Mouse (Mus musculus) thymus, postnatal 0 days (tissue): ENCODE results near the gene Fkbp5. TPM values are rescaled to one million over a fixed set of nuclear protein-coding genes. Genes with fewer than 3 reads are reported as not detected.
"Not testable (repeated sequence)": the region's sequence is repeated elsewhere in the genome, so short reads cannot be mapped to it uniquely, and the experiment has no call there.

Source experiments
- DNase-seq: peaks from one replicate; pipeline ENCODE4 v3.0.0-alpha.2; 2015; ENCODE audit warnings: low spot score
- polyA plus RNA-seq: library from polyadenylated mRNA; unstranded; fragments of >200 nt; fragmentation: Nextera tagmentation; extraction: Ambion mirVana; gene quantifications from 2 replicates; pipeline ENCODE4 v1.2.1, GENCODE M21; 2015

The Fkbp5 gene
- polyA plus RNA-seq = 121 and 124 TPM in 2 replicates

DNA sequence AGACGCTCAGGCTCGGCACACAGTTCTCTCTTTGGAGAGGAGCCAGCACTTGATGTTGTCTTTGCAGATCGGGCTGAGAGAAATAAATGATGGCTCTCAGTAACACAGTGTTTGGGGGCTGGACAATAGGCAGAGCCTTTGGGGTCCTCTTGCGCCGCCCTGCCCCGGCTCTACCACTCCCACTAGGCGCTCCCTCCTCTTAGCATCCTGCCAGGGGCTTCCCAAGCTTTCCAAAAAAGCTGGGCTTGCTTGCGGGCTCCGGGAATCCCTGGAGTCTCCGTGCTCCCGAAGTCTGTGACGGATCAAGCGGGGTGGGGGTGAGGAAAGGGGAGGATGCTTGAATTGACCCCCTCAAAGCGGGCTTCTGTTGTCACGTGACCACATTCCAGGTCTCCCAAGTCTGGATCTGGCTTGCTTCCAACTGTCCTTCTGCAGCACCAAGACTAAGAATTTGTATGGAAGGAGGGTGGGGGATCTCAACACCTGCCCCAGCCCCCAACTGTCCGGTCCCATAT, at the start of gene Fkbp5:
TSS of gene Fkbp5 (minus strand) at position 87 of the 515 bp plus-strand sequence.
- no peak for DNase-seq

DNA sequence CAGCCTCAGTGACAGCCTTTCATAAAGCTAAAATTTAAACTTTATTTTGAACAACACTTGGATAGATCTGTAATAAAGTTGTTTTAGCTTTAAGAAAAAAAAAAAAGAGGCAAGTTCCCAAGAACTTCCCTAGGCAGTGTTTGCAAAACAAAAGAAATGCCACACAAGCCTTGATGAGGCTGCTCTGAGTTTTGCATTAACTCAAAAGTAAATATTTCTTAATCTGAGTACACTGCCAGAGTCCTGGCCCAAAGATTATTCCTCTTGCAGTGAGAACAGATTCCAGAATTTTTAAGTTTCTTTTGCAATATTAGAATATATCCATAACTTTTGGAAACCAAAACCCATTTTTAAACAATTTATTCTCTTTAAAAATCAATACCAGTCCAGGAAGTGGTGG, 47.9 kb upstream of the Fkbp5 start:
- no peak for DNase-seq

DNA sequence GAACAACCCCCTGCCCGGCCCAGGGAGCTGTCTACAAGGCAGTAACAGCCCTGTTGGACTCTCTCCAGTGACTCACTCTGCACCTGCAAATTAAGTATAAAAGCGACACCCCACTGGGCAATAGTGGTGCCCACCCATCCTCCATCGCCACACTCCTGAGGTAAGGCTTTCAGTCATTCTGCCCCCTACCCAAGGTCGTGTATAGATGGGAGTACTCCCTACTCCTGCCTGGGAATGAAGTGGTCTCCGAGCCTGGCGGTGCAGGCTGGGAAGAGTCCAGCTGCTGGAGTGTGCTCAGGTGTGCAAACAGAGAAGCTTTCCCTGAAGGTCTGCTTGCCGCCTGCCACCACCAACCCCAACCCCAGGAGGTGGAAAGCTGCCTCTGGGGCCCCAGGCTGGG, 44.3 kb upstream of the Fkbp5 start:
- no peak for DNase-seq

DNA sequence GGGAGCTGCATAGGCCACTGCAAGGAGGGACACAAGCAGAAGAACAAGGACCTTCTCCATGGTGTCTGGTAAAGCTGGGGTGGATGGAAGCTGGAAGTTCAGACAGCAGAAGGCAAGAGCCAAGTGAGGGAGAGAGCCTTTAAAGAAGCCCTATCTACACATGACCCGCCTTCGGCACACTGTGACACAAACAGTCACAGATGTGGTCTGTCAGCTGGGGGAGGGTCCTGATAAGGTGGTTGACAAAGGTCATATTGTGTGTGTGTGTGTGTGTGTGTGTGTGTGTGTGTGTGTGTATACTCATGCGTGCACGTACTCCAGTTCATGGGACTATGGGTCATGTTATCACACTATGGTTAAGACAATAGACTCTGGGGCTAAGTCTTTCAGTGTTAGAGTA, 43.3 kb upstream of the Fkbp5 start, which contains the start of gene Clps:
TSS of gene Clps (minus strand) at position 169 of the 400 bp plus-strand sequence.
- no peak for DNase-seq

DNA sequence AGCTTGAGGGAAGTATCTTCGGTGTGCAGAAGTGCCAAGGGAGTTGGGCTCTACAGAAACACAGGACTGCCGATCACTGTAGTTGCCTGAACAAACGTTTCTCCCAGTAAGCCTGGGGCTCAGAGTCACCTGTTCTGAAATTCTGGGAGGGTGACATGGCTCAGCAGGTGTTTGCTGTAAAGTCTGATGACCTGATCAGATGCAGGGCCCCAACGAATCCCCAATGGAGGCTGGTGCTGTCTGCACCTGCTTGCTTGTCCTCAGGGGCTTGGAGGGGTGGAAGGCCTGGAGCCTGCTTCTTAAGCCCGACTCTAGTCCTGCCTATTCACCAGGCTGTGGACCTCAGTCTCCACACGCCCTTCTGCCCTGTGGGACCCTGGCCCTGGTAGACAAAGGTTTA, 40.4 kb upstream of the Fkbp5 start:
- no peak for DNase-seq

DNA sequence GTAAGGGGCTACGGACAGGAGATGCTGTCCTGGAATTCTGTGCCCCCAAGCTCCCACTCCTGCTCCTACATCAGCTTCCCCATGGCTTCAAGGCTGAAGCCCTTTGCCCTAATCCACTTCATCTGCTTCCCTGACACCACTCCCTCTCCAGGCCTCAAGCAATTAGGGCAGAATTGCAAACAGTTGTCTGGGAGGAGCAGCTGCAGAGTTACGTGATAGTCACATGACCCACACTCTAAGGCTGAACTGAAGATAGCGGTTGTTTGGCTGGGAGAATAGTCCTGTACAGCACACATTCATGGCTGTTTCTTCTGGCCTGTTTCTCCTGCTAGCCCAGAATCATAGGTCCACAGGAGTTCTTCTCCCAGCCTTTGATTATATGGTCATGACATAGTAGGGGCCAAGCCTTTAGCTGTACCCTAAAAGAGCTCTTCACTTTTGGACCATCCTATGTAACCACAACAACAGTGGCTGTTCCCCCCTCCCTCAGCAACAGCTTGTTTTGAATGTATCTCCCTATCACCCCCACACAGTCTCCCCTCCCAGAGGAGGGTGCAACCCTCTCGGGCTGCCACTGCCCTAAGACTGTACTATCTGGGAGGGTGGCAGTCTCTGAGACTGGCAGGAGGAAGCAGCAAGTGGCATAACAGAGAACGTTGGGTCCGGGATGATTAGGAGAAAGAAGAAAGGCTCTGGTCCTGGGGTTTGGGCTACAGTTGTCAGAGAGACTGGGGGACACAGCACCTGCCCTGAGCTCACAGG, 39.5 kb upstream of the Fkbp5 start:
- DNase-seq = peak; percentile 41

DNA sequence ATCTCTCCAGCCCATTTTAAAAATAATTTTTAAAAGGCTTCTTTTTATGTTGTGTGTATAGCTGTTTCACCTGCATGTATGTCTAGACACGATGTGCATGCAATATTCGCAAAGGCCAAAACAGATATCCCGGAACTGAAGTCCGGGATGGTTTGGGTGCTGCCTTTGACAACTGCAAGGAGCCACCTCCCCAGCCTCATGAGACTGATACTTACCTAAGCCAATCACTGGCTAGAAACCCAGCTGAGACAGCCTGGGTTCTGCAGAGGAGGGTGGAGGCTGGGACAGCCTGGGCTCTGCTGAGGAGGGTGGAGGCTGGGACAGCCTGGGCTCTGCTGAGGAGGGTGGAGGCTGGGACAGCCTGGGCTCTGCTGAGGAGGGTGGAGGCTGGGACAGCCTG, 36.7 kb upstream of the Fkbp5 start:
- DNase-seq = not testable (repeated sequence)

DNA sequence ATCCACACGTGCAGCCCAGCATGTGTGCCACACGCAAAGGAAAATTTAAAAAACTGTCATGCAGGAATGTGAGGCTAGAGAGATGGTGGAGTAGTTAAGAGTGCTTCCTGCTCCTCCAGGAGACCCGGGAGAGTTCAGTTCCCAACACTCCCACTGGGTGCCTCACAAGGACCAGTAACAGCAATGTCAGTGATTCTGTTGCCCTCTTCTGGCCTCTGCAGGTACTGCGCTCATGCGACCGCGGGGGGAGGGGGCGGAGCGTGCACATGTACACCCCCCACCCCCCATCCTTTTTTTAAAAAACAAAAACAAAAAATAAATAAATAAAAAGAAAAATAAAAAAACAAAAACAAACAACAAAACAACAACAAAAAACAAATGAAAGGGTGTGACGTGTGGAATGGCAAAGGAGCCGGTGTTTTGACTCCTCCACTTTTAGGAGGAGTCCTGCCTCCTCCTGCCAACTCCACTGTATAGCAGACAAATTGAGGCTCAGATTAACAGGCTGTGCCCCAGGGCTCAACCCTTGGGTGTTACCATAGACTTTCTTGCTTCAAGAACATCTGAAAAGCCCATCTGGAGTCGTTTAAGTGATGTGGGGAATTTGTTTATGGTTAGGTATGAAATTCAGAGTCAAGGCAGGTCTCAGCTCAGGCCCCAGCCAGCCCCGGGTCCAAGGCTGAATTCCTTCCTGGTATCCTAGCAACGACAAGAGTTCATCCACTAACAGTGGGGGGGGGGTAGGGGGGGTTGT, 35.9 kb upstream of the Fkbp5 start:
- DNase-seq = peak; percentile 72

DNA sequence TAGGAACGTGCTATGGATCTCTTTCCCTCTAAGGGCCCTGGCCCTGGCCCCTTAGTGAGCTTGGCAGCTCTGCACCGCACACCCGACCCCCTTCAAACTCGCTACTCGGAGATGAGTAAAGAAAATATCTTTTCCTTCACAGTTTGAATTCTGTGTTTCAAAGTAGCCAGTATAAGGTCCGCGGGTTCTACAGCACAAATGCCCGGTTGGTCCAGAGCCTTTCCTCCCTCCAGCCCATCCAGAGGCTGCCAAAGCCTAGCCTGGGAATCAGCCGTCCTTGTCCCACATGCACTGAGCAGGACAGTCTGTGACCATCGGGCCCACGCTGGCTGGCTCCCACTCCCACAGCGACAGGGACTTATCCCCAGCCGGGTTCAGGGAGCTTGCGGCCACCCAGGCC, 31.8 kb upstream of the Fkbp5 start, which contains the start of gene Clpsl2:
TSS of gene Clpsl2 (plus strand) at position 301 of the 400 bp plus-strand sequence.
- no peak for DNase-seq

DNA sequence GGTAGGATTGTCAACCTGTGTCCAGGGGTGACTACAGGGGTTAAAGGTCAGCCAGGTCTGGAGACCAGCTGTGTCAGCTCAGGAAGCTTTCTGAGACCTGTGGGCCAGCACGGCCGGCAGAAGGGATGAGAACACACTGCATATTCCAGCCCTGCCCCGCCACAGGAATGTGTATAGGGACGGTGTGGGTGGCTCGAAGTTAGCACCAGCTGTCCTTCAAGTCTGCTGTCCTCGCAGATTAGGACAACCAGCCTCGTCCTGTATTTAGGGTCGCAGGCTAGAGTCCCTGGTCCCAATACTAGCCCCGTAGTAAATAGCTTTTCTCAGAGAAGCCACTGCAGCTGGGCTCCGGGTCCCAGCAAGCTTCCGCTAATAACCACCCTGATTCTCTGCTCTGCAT, 31.2 kb upstream of the Fkbp5 start:
- no peak for DNase-seq

DNA sequence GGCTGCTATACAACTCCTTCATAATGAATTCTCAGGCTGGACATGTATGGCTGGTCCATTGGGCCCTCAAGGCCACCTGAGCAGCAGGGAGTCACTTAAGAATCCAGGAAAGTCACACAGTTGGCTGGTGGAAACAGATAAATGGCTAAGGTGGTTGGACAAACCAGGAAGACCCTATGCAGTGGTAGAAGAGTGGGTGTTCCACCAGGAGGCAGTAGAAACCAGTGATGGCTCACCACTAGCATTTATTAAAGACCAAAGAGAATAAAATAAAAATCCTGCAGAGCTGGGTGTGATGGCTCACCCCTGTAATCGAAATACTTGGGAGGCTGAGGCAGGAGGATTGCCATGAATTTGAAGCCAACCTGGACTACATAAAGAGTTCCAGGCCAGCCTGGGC, 29.6 kb upstream of the Fkbp5 start:
- no peak for DNase-seq

DNA sequence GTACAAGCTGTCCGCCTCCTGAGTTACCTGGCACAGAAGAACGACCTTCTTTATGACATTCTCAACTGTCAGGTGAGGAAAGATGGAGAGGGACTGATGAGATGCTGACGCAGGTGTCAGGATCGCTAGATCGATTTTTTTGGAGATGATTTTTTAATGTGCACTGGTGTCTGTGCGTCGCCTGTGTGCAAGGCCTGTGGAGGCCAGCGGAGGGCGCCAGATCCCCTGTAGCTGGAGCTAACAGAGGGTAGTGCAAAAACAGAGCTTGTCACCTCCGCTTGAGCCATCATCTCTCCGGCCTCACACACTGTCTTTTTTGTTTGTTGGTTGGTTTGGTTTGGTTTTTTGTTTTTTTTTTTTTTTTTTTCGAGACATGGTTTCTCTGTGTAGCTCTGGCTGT, 20.6 kb upstream of the Fkbp5 start:
- DNase-seq = no peak

DNA sequence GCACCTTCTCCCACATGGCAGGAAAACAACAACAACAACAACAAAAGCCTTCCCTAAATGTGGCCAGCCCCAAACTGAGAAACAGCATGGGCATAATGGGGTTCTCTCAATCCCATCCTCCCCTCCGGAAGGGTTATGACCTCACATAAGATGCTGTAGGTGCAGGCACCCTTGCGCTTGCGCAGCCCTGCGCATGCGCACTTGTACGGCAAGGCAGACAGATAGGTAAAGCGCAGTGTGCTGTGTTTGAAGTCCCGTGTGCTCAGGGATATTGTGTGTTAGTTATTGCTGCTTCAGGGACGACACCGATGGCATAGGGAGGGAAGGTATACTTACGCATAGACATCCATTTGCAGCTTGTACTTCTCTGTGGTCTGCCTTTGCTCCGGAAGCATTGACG, 16.0 kb upstream of the Fkbp5 start:
- no peak for DNase-seq

DNA sequence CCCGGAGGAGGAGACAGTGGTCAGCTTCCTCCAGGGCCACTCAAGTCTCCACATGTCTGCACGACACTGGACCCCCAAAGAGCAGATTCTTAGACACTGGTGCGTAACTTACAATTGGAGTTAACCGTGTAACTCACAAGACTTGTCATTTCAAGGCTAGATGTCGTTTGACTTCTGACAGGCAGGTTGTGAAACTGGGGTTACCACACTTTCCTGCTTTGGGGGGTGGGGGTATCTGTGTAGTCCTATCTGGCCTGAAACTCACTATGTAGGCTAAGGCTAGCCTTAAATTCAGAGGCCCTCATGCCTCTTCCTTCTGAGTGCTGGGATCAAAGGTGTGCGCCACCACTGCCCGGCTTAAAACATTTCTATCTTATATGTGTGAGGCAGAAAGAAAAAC, 15.2 kb upstream of the Fkbp5 start:
- DNase-seq = no peak

DNA sequence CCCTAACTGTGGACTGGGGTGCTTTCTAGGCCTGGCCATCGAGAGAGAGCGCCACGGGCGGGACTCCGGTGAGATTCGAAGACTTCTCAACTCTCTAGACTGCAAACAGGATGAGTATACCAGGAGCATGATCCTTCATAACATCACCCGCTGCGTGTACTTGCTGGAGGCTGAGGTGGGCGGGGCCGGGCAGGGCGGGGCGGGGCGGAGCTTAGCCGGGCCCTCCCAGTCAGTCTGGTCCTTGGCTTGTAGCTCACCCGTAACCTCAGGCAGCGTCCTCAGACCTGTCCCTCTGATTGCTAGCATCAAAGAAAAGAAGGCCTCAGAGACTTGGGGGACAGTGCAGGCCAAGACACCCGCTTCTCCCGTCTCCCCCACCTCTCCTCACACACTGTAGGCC, 14.6 kb upstream of the Fkbp5 start:
- no peak for DNase-seq

DNA sequence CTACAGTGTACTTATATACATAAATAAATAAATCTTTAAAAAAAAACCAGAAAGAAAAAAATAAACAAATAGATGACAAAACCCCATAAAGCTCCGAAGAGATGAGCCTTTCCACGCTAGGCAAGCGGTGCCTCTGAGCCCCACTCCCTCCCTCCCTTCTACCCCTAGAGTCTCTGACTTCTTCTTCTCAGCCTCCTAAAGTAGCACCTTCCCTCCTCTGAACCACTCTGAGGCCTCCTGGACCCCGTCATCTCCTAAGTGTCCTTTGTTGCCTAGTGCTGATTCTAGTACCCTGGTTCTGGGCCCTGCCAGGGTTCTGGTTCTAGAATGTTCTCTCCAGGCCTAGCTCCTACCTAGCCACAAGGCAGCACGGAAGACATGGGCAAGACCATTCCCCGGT, 13.2 kb upstream of the Fkbp5 start, which contains the start of gene Armc12:
TSS of gene Armc12 (plus strand) at position 301 of the 400 bp plus-strand sequence.
- no peak for DNase-seq

DNA sequence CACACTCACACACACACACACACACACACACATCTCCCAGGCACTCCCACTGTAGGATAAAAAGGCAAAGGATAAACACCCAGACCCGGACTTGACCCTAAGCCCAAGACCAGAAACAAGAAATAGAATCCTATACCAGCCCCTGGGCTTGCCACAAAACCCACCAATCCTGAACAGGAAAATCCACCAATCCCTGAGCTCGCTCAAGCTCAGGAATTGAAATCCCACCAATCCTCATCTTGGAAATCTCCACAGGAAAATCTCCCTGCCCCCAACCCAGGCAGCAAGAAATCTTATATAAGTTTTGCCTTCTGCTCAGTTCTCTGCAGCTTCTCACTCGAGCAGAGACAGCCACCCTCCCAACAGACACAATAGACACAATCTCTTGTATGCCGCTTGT, 11.8 kb upstream of the Fkbp5 start:
- DNase-seq = no peak

DNA sequence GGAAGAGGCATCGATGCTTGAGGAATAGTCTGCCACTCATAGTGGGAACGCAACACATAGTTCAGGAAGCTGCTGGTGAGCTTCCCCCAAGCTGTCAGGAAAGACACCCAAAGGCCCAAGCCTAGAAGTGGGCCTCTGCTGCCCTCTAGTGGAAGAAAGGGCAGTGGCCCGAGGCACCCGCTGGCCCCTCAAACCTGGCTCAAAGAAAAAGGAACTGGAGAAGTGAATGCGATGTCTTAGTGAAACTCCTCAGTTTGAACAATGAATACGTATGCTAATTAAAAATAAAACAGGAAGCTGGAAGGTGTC, 10.7 kb upstream of the Fkbp5 start:
- peak; percentile 85 for DNase-seq

DNA sequence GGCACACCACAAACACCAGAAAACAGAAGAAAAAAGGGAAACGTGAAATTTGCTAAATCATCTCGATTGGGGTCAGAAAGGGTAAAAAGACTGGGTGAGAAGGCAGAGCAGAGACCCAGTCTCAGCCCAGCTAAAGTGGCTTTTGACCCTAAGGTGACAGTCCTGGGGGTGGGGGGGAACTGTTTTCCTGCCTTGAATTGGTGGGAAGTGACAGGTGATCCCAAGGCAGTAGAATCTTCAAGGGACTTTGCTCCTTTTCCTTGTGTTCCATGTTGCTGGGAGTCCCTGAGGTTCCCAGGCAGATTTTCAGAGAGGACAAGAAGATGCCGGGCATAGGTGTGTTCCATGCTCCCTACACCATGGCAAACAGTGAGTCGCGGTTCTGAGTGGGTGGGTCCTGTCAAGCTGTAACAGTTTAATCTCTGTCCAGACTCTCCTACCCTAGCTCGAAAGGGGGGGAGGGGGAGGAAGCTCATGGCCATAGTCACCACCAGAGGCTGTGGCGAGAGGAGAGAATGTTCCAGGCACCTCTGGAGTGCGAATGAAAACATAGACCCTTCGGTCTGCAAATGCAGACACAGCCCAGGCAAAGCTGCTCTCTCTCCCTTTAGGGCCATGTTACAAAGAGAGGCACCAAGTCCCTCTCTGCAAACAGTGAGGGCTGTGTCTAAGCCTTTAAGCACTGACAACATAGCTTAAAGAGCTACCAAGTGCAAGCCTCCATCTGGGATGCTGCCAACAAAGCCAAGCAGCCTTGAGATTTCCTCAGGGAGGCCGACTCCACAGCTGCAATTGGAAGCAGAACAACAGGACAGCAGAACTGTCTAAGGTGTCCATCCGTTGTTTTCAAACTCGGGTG, 10.1 kb upstream of the Fkbp5 start:
- no peak for DNase-seq

DNA sequence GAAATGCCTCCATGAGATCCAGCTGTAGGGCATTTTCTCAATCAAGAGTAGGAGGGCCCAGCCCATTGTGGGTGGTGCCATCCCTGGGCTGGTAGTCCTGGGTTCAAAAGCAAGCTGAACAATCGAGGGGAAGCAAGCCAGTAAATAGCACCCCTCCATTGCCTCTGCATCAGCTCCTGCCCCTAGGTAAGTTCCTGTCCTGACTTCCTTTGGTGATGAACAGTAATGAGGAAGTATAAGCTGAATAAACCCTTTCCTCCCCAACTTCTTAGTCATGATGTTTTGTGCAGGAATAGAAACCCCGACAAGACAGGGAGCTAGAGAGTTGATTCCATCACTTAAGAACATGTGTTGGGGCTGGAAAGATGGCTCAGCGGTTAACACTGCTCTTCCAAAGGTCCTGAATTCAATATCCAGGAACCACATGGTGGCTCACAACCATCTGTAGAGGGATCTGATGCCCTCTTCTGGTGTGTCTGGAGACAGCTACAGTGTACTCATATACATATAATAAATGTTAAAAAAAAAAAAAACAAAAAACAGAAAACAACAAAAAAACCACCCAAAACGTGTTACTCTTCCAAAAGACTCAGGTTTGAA, 7.6 kb upstream of the Fkbp5 start:
- DNase-seq = no peak

DNA sequence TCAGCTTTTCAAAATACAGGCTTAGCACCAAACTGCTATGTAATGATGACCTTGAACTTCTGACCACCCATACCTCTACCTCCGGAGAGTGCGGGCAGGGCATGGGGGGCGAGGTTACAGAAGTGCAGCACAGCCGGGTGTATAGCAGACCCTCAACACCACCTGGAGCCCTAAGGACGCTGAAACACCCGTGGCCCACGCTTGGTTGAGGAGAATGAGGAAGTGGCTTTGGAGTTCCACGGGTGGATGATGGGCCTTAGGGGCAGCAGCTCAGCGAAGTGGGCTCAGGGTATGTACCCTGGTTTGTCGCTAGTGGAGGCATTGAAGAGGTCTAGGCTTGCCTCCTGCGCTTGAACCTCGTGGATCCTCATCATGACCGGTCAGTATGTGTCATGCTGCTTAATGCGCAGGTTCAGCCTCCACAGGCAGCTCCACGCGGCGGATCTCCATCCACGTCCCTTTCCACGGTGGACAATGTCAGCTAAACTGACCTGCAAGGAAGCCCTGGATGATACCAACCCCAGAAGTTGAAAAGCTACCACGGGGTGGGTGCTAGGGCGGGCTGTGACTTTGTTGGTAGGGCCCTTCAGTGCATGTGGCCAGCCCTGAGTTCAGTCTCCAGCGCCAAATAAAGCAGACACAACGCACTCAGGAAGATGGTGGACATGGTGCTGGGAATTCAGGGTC, 6.8 kb upstream of the Fkbp5 start:
- no peak for DNase-seq
